Mouse (Mus musculus) lung, postnatal 0 days (tissue): ENCODE measurements around the gene Lrrc3c.

Experiments used
- CTCF ChIP-seq: IDR thresholded peaks from 2 replicates; pipeline ENCODE4 v1.5.1; 2016; ENCODE audit warnings: antibody characterized with exemption, mild to moderate bottlenecking
- EP300 ChIP-seq: IDR thresholded peaks from 2 replicates; pipeline ENCODE4 v1.6.1; 2016; ENCODE audit warnings: antibody characterized with exemption, mild to moderate bottlenecking, control low read depth

- TF ChIP-seq CTCF (no peak), EP300 (no peak)
Measured at GRCm38 (mm10) chr11:98590548-98591445, 7.3 kb upstream of the Lrrc3c start.
